Mouse (Mus musculus) intestine, embryonic 15.5 days (tissue): ENCODE data around the gene Dagla. TPM values are rescaled to one million over a fixed set of nuclear protein-coding genes. Genes with fewer than 3 reads are reported as not detected.

Source experiments
- ATAC-seq: fragments of 200-750 bp; cut with Nextera tagmentation; 2 replicates; pipeline ENCODE4 v1.8.0; 2017; ENCODE audit warnings: moderate TSS enrichment, moderate library complexity
- H3K27ac ChIP-seq: fragments of 300-500 bp; sonication (generic); 2 replicates; pipeline ENCODE4 v1.5.1; 2015; ENCODE audit warnings: mild to moderate bottlenecking, inconsistent platforms
- H3K27me3 ChIP-seq: fragments of 300-500 bp; sonication (generic); replicated peaks from 2 replicates; pipeline ENCODE4 v1.6.1; 2015; ENCODE audit warnings: inconsistent platforms
- H3K36me3 ChIP-seq: fragments of 300-500 bp; sonication (generic); 2 replicates; pipeline ENCODE4 v1.6.1; 2015; ENCODE audit warnings: inconsistent platforms
- H3K4me1 ChIP-seq: fragments of 300-500 bp; sonication (generic); replicated peaks from 2 replicates; pipeline ENCODE4 v1.6.1; 2015; ENCODE audit warnings: inconsistent platforms
- H3K4me2 ChIP-seq: fragments of 300-500 bp; sonication (generic); replicated peaks from 2 replicates; pipeline ENCODE4 v1.6.1; 2015; ENCODE audit warnings: mild to moderate bottlenecking, inconsistent platforms
- H3K4me3 ChIP-seq: fragments of 300-500 bp; sonication (generic); replicated peaks from 2 replicates; pipeline ENCODE4 v1.5.1; 2015; ENCODE audit warnings: inconsistent platforms
- H3K9ac ChIP-seq: fragments of 300-500 bp; sonication (generic); 2 replicates; pipeline ENCODE4 v1.6.1; 2015; ENCODE audit warnings: inconsistent platforms
- H3K9me3 ChIP-seq: fragments of 300-500 bp; sonication (generic); 2 replicates; pipeline ENCODE4 v1.6.1; 2016; ENCODE audit warnings: inconsistent platforms
- WGBS: fragments of 180-500 bp; shearing (Covaris S2); methylation state at CpG from one replicate; pipeline ENCODE4 v1.1.7; 2015; 5-methylcytosine and 5-hydroxymethylcytosine counted together
- polyA plus RNA-seq: library from polyadenylated mRNA; unstranded; fragments of >200 nt; fragmentation: Nextera tagmentation; extraction: Ambion mirVana; gene quantifications from 2 replicates; pipeline ENCODE4 v1.2.1, GENCODE M21; 2015

Gene Dagla
- 3.5 and 3.6 TPM in 2 replicates for polyA plus RNA-seq

DNA sequence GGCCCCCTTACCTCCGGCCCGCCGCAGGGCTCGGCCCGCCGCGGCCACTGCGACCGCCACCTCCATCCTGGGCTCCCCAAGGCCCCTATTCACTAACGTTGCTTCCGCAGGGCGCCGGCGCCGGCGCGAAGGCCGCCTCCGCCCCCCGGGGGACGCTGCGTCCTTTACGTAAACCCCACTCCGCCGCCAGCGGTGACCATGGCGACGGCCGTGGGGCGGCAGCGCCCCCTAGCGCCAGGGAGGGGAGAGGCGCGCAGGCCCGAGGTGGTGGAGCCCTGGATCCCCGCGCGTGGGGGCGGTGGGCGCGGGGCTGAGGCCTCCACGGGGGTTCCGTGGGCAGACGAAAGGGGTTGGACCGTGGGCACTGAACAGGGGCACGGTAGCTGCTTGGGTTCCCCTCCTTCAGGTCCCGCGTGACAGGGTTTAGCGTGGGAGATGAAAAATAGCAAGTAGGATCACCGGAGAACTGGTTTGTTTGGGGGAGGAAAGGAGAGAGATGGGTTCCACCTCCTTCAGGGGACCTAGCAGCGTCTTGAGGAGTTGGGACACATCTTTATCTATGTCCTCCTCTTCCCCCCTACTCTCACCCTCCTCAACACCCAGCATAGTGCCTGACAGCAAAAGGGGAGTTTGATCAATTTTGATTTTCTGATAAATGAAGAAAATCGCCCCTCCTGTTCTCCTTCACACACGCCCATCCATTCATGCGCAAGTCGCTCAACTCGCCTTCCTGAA, at the start of gene Dagla:
Dagla (minus strand) TSS at position 68 of the 735 bp plus-strand sequence.
- Histone ChIP-seq H3K4me1 (peaks cover 28% of the 10 kb centered on the region), H3K27me3 (no peaks in the 10 kb centered on the region), H3K4me3 (peak within 1 kb of the TSS; percentile 74), H3K9ac (peak within 1 kb of the TSS; percentile 75), H3K4me2 (peak within 1 kb of the TSS; percentile 94), H3K9me3 (no peaks in the 10 kb centered on the region), H3K36me3 (no peaks in the 10 kb centered on the region), H3K27ac (no peak within 1 kb of the TSS)
- WGBS: 5% methylated on average over 56 of the region's 56 CpGs
- ATAC-seq: peak; percentile 87

DNA sequence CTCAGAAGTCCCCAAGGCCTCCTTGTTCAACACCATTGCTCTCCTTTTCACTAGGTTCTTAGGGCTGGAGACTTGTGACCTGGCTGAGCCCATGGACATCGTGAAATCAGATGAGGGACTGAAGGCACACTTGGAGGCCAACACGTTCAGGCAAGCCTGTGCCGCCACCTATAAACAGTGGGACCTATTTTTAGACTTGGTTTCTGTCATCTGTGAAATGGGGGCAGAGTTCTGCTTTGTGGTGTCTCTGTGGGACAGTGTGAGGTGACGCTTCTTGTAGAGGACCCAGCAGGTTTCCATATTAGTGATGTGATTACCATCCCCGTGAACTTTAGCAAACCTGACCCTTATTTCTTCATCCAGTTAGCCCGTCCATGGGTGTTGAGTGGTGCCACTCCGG, 47.5 kb upstream of the Dagla start:
- Histone ChIP-seq H3K27ac (no peak overlapping the region), H3K9ac (no peak overlapping the region), H3K9me3 (no peaks in the 10 kb centered on the region), H3K27me3 (no peaks in the 10 kb centered on the region), H3K36me3 (no peaks in the 10 kb centered on the region), H3K4me3 (no peak overlapping the region), H3K4me1 (no peaks in the 10 kb centered on the region), H3K4me2 (no peak overlapping the region)
- no peak for ATAC-seq
- WGBS: 86% methylated on average over 7 of the region's 7 CpGs

DNA sequence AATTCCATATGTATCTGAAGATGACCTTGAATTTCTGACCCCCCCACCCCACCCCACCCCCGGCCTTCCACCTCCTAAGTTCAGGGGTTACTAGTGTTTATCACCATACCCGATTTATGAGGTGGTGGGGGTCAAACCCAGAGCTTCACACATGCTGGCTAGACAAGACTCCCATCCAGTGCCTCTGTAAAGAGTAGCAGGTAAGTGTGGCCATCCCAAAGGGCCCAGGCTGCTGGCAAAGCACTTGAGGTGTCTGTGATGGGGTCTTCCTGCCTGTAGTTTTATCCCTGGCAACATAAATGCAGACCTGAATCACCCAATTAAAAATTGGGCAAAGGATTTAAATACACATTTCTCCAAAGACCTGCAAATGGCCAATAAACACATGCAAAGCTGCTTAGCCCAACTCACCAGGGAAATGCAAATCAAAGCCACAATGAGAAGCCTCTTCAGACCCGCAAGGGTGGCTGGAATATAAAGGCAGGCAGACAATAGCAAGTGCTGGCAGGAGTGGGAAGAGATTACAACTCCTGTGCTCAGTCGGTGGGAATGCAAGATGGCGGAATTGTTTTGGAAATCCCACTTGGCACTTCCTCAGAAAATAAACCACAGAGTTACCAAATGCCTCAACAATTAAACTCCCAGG, 43.1 kb upstream of the Dagla start:
- Histone ChIP-seq H3K27me3 (peaks cover 3% of the 10 kb centered on the region; the same call in 1 of the 2 replicates), H3K27ac (no peak overlapping the region), H3K9ac (no peak overlapping the region), H3K4me1 (no peaks in the 10 kb centered on the region), H3K4me3 (no peak overlapping the region), H3K36me3 (no peaks in the 10 kb centered on the region), H3K9me3 (no peaks in the 10 kb centered on the region), H3K4me2 (no peak overlapping the region)
- ATAC-seq: no peak
- 54% methylated on average over 5 of the region's 5 CpGs for WGBS

DNA sequence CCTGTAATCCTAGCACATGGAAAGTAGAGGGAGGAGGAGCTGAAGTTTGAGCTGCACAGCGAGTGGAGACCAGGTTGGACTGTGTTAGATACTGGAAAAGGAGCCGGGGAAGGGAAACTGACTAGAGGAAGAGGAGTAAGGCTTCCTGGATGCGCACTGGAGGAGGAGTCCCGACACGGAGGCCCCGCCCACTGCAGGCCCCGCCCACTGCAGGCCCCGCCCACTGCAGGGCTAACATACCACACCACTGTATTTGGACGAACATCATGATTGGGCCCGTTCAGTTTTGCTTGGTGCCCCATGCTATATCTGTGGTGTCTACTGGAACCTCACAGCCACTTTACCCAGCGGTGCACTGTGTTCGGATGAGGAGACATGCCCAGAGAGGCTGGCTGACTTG, 41.0 kb upstream of the Dagla start:
- Histone ChIP-seq H3K4me1 (peaks cover 5% of the 10 kb centered on the region), H3K9me3 (no peaks in the 10 kb centered on the region), H3K4me3 (no peak overlapping the region), H3K4me2 (no peak overlapping the region), H3K27ac (no peak overlapping the region), H3K36me3 (no peaks in the 10 kb centered on the region), H3K9ac (no peak overlapping the region), H3K27me3 (peaks cover 3% of the 10 kb centered on the region; the same call in 1 of the 2 replicates)
- 35% methylated on average over 12 of the region's 12 CpGs for WGBS
- no peak for ATAC-seq

DNA sequence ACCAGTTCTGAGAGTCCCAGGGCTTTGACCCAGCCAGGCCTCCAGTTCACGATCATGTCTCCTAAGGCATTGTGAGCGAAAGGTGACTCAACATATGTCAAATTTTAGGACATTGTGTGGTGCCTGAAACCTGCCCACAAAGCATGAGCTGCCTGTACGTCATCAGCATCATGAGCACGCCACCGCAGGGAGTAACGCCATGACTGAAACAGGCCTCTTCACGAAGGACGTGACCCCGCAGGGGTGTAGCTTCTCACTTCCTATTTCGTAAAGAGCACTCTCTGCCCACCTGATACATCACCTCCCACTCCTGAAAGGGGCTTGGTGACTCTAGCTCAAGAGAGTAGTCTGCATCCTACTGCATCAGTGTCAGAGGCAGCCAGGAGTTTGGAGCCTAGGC, 39.2 kb upstream of the Dagla start:
- no peak overlapping the region for H3K4me2 ChIP-seq
- peaks cover 3% of the 10 kb centered on the region; the same call in 1 of the 2 replicates for H3K27me3 ChIP-seq
- H3K4me1 ChIP-seq: peaks cover 5% of the 10 kb centered on the region
- H3K4me3 ChIP-seq: no peak overlapping the region
- H3K36me3 ChIP-seq: no peaks in the 10 kb centered on the region
- no peak overlapping the region for H3K27ac ChIP-seq
- H3K9ac ChIP-seq: no peak overlapping the region
- ATAC-seq: no peak
- 77% methylated on average over 10 of the region's 10 CpGs for WGBS
- no peaks in the 10 kb centered on the region for H3K9me3 ChIP-seq

DNA sequence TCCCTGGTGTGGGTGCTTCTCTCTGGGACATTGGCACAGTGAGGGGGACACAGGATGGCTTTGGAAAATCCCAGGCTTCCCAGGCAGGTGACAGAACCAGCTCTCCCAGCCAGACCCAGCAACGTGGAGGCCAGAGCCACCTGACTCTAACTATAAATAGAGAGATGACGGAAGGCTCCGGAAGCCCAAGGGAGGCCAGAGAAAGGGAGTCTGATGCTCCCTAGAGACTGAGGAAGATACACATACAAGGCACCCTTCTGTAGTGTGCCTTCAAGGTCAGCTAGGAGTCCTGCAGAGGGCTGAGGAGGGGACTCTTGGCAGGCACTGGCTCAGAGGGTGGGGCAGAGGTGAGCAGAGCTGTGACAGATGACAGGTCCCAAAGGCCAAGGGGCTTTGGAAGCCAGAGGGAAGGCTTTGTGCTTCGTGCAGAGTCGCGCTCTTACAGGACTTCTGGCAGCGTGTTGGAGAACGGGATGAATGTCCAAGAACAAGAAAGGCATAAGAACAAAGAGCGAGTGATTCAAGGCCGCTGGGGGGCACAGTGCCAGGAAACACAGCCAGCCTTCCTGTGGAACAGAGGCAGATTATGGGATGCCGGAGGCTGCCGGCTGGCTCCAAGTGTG, 37.3 kb upstream of the Dagla start:
- Histone ChIP-seq H3K4me3 (no peak overlapping the region), H3K4me2 (no peak overlapping the region), H3K9ac (no peak overlapping the region), H3K27me3 (peaks cover 3% of the 10 kb centered on the region; the same call in 1 of the 2 replicates), H3K9me3 (no peaks in the 10 kb centered on the region), H3K4me1 (peaks cover 5% of the 10 kb centered on the region), H3K36me3 (no peaks in the 10 kb centered on the region), H3K27ac (no peak overlapping the region)
- no peak for ATAC-seq
- WGBS: 49% methylated on average over 12 of the region's 12 CpGs

DNA sequence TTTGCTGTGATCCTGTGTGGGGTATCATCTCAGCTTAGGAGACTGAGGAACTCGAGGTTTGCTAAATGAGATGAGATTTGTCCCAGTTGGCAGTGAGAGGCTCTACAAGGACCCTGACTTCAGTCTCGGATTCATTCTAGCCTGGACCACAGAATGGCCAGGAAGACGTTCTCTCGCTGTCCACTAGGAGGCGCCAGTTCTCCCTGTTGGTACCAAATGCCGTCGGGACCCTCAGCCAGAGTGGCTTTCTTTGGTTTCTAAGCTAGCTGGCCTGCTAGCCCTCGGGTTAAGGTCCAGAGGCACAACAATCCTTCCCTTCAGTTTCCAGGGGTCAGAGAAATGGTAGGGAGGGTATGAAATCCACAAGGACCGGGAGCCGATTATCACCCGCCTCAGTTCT, 36.5 kb upstream of the Dagla start:
- Histone ChIP-seq H3K27ac (no peak overlapping the region), H3K4me1 (peaks cover 5% of the 10 kb centered on the region), H3K4me2 (no peak overlapping the region), H3K36me3 (no peaks in the 10 kb centered on the region), H3K9ac (no peak overlapping the region), H3K9me3 (no peaks in the 10 kb centered on the region), H3K27me3 (peaks cover under 1% of the 10 kb centered on the region; the same call in 1 of the 2 replicates), H3K4me3 (no peak overlapping the region)
- WGBS: 17% methylated on average over 11 of the region's 11 CpGs
- no peak for ATAC-seq

DNA sequence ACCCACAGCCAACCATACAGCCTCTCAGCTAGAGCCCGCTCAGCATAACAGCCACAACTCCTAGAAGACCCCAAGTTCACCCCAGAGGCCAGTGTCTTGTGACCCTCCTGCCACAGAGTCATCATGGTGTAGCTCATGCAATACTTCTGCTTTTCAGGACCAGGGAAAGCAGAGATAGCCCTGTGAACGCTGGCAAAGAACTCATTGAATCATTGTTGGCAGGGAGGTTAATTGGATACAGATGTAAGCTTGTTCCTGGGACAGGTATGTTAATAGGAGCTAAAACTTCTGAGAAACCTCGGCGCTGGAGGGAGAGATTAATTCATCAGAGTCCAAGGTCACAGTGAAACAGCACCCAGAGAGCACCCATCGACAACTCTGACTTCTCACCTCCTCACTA, 36.0 kb upstream of the Dagla start:
- Histone ChIP-seq H3K9me3 (no peaks in the 10 kb centered on the region), H3K36me3 (no peaks in the 10 kb centered on the region), H3K27me3 (no peaks in the 10 kb centered on the region; the same call in 1 of the 2 replicates), H3K9ac (no peak overlapping the region), H3K27ac (no peak overlapping the region), H3K4me1 (peaks cover 5% of the 10 kb centered on the region), H3K4me3 (no peak overlapping the region), H3K4me2 (no peak overlapping the region)
- 27% methylated on average over 5 of the region's 5 CpGs for WGBS
- no peak for ATAC-seq

GRCm38 (mm10) chr19:10339271-10339670, 34.6 kb upstream of the Dagla start:
- no peaks in the 10 kb centered on the region for H3K9me3 ChIP-seq
- ATAC-seq: no peak
- no peak overlapping the region for H3K4me3 ChIP-seq
- H3K4me2 ChIP-seq: no peak overlapping the region
- no peak overlapping the region for H3K9ac ChIP-seq
- H3K36me3 ChIP-seq: no peaks in the 10 kb centered on the region
- H3K4me1 ChIP-seq: peaks cover 5% of the 10 kb centered on the region
- no peaks in the 10 kb centered on the region; the same call in 1 of the 2 replicates for H3K27me3 ChIP-seq
- H3K27ac ChIP-seq: 0 out of 2 replicates have a peak overlapping the region, but pooled peaks have one; percentile 32
- WGBS: 28% methylated on average over 5 of the region's 5 CpGs

- Histone ChIP-seq H3K4me3 (no peak overlapping the region), H3K4me2 (no peak overlapping the region), H3K27ac (0 out of 2 replicates have a peak overlapping the region, but pooled peaks have one; percentile 32), H3K9ac (no peak overlapping the region), H3K9me3 (no peaks in the 10 kb centered on the region), H3K27me3 (no peaks in the 10 kb centered on the region; the same call in 1 of the 2 replicates), H3K36me3 (no peaks in the 10 kb centered on the region), H3K4me1 (peaks cover 5% of the 10 kb centered on the region)
- peak; percentile 88 for ATAC-seq
- WGBS: 66% methylated on average over 4 of the region's 4 CpGs
These were observed 34.0 kb upstream of the Dagla start for GRCm38 (mm10) chr19:10338724-10339123.

DNA sequence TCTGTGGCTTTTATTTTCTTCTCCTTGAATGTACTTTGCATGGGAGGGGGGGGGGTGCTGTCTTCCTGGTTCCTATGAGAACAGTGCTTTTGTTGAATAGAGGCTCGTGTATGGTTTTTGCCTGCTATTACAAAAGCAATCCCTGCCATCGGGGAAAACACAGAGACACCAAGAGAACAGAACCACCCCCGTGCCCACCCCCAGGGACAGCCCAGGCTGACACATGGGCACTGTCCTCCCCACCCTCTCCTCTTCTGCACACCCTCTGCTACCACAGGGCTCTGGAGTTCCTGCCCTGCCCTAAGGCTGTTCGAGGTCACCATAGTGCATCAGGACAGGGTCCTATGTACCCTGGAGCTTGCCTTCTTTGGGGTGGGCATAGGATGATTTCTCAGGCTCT, 29.8 kb upstream of the Dagla start:
- Histone ChIP-seq H3K36me3 (no peaks in the 10 kb centered on the region), H3K4me3 (no peak overlapping the region), H3K4me2 (no peak overlapping the region), H3K9me3 (no peaks in the 10 kb centered on the region), H3K27ac (no peak overlapping the region), H3K27me3 (no peaks in the 10 kb centered on the region; the same call in none of the 2 replicates), H3K9ac (no peak overlapping the region), H3K4me1 (no peaks in the 10 kb centered on the region)
- WGBS: 78% methylated on average over 4 of the region's 4 CpGs
- ATAC-seq: no peak

- Histone ChIP-seq H3K27ac (no peak overlapping the region), H3K4me3 (no peak overlapping the region), H3K9me3 (no peaks in the 10 kb centered on the region), H3K36me3 (no peaks in the 10 kb centered on the region), H3K4me1 (no peaks in the 10 kb centered on the region), H3K27me3 (no peaks in the 10 kb centered on the region; the same call in none of the 2 replicates), H3K4me2 (no peak overlapping the region), H3K9ac (no peak overlapping the region)
- ATAC-seq: peak; percentile 72
- WGBS: 35% methylated on average over 9 of the region's 9 CpGs
These were observed 29.0 kb upstream of the Dagla start for GRCm38 (mm10) chr19:10333545-10334252.
